Mouse (Mus musculus): ENCODE data around the gene Sez6. TPM values are rescaled to one million over a fixed set of nuclear protein-coding genes. Genes with fewer than 3 reads are reported as not detected.

Gene Sez6
- polyA plus RNA-seq, 2 experiments, result 0.03 TPM; not detected in 1

- Histone ChIP-seq H3K36me3 (replicated peaks; ENCODE audit: control insufficient read depth, insufficient read depth, low read depth) (no peaks in the 10 kb centered on the region), H3K4me2 (ENCODE audit: low read depth) (peak overlapping the region; percentile 55), H3K27me3 (ENCODE audit: control insufficient read depth, insufficient read depth, low read length) (peaks cover 67% of the 10 kb centered on the region), H3K9ac (replicated peaks) (no peak overlapping the region), H3K4me3 (ENCODE audit: insufficient read depth in 1 of 2, low read depth in 2 of 2, low read length in 2 of 2) (peak overlapping the region in 1 of 2 experiments; percentile 38; a peak in 2 of 4 replicates), H3K4me1 (replicated peaks; ENCODE audit: control insufficient read depth in 2 of 2, insufficient read depth in 2 of 2, low read length in 1 of 2) (no peaks in the 10 kb centered on the region), H3K27ac (no peak overlapping the region), H3K9me3 (ENCODE audit: control insufficient read depth, low read length) (no peaks in the 10 kb centered on the region)
- TF ChIP-seq EP300 (IDR thresholded peaks at IDR 0.05; ENCODE audit: low read depth) (no peak), CTCF (IDR thresholded peaks at IDR 0.05; ENCODE audit: low read depth) (no peak)
- no peak for ATAC-seq (ENCODE audit: insufficient read depth)
- DNase-seq (ENCODE audit: low read depth in 3 of 3, low spot score in 3 of 3), result no peak
- 3% methylated on average over 41 of the region's 41 CpGs for WGBS (ENCODE audit: insufficient replicate concordance)
These were observed 1.2 kb downstream of the Sez6 start for GRCm38 (mm10) chr11:77931541-77932433.

GRCm38 (mm10) chr11:77932576-77932975 is 2.0 kb downstream of the Sez6 start:
- no peaks in the 10 kb centered on the region for H3K9me3 ChIP-seq (ENCODE audit: control insufficient read depth, low read length)
- no peak for ATAC-seq (ENCODE audit: insufficient read depth)
- H3K27me3 ChIP-seq (ENCODE audit: control insufficient read depth, insufficient read depth, low read length), result peaks cover 70% of the 10 kb centered on the region
- no peak overlapping the region for H3K4me2 ChIP-seq (ENCODE audit: low read depth)
- H3K4me3 ChIP-seq (ENCODE audit: insufficient read depth in 1 of 2, low read depth in 2 of 2, low read length in 2 of 2), result no peak overlapping the region
- DNase-seq (ENCODE audit: low read depth in 3 of 3, low spot score in 3 of 3), result no peak
- no peak overlapping the region for H3K9ac ChIP-seq (replicated peaks)
- no peak overlapping the region for H3K27ac ChIP-seq
- H3K4me1 ChIP-seq (replicated peaks; ENCODE audit: control insufficient read depth in 2 of 2, insufficient read depth in 2 of 2, low read length in 1 of 2), result no peaks in the 10 kb centered on the region
- WGBS (ENCODE audit: insufficient replicate concordance), result 24% methylated on average over 5 of the region's 5 CpGs
- no peaks in the 10 kb centered on the region for H3K36me3 ChIP-seq (replicated peaks; ENCODE audit: control insufficient read depth, insufficient read depth, low read depth)
- TF ChIP-seq CTCF (IDR thresholded peaks at IDR 0.05; ENCODE audit: low read depth) (no peak), EP300 (IDR thresholded peaks at IDR 0.05; ENCODE audit: low read depth) (no peak)

DNA sequence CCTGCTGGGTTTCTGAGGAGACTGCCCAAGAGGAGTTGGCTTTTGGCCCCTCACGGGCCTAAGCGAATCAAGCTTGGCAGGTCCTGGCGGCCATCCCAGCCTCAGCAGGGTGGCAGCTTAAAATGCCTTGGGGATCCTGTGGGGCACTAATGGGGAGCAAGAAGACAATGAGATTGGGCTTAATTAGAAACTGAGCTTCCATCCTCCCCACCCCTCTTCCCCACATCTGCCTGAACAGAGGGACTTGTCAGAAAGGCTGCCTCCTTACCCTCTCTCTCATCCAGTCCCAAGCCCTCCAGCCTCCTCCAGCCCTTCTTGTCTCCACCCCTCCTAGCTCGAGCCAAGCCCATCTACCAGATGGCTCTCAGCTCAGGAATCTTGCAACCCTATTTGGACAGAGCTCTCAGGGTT is 3.5 kb downstream of the Sez6 start:
- no peak overlapping the region for H3K9ac ChIP-seq (replicated peaks)
- TF ChIP-seq EP300 (IDR thresholded peaks at IDR 0.05; ENCODE audit: low read depth), result no peak
- TF ChIP-seq CTCF (IDR thresholded peaks at IDR 0.05; ENCODE audit: low read depth), result no peak
- H3K27me3 ChIP-seq (ENCODE audit: control insufficient read depth, insufficient read depth, low read length), result peaks cover 69% of the 10 kb centered on the region
- no peaks in the 10 kb centered on the region for H3K4me1 ChIP-seq (replicated peaks; ENCODE audit: control insufficient read depth in 2 of 2, insufficient read depth in 2 of 2, low read length in 1 of 2)
- 3% methylated on average over 4 of the region's 4 CpGs for WGBS (ENCODE audit: insufficient replicate concordance)
- H3K36me3 ChIP-seq (replicated peaks; ENCODE audit: control insufficient read depth, insufficient read depth, low read depth), result no peaks in the 10 kb centered on the region
- ATAC-seq (ENCODE audit: insufficient read depth), result no peak
- no peak for DNase-seq (ENCODE audit: low read depth in 3 of 3, low spot score in 3 of 3)
- H3K27ac ChIP-seq, result no peak overlapping the region
- no peak overlapping the region for H3K4me3 ChIP-seq (ENCODE audit: insufficient read depth in 1 of 2, low read depth in 2 of 2, low read length in 2 of 2)
- H3K9me3 ChIP-seq (ENCODE audit: control insufficient read depth, low read length), result no peaks in the 10 kb centered on the region
- H3K4me2 ChIP-seq (ENCODE audit: low read depth), result no peak overlapping the region

GRCm38 (mm10) chr11:77934568-77935311 is 4.1 kb downstream of the Sez6 start:
- WGBS (ENCODE audit: insufficient replicate concordance), result 51% methylated on average over 5 of the region's 5 CpGs
- Histone ChIP-seq H3K9ac (replicated peaks) (no peak overlapping the region), H3K36me3 (replicated peaks; ENCODE audit: control insufficient read depth, insufficient read depth, low read depth) (no peaks in the 10 kb centered on the region), H3K4me1 (replicated peaks; ENCODE audit: control insufficient read depth in 2 of 2, insufficient read depth in 2 of 2, low read length in 1 of 2) (no peaks in the 10 kb centered on the region), H3K9me3 (ENCODE audit: control insufficient read depth, low read length) (no peaks in the 10 kb centered on the region), H3K4me3 (ENCODE audit: insufficient read depth in 1 of 2, low read depth in 2 of 2, low read length in 2 of 2) (no peak overlapping the region), H3K27me3 (ENCODE audit: control insufficient read depth, insufficient read depth, low read length) (peaks cover 62% of the 10 kb centered on the region), H3K4me2 (ENCODE audit: low read depth) (no peak overlapping the region), H3K27ac (no peak overlapping the region)
- TF ChIP-seq EP300 (IDR thresholded peaks at IDR 0.05; ENCODE audit: low read depth), result no peak
- no peak for TF ChIP-seq CTCF (IDR thresholded peaks at IDR 0.05; ENCODE audit: low read depth)
- ATAC-seq (ENCODE audit: insufficient read depth), result no peak
- no peak for DNase-seq (ENCODE audit: low read depth in 3 of 3, low spot score in 3 of 3)

DNA sequence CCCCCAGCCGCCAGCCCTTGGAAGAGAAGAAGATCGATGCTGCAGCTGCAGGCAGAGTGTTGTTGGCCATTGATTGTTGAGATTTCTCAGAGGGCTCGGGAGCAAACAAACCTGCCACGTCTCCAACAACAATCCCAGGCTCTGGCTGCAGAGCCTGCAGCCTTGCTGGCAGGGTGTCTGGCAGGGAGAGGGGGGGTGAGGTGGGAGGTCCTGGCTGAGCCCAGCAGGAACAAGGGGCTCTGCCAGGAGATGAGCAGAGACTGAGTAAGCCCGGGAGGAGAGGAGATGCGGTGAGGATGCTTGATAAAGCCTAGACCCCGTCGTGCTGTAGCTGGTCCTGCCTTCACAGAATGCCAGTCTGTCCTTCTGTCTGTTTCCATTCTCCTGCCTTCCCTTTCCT is 6.2 kb downstream of the Sez6 start:
- no peak overlapping the region for H3K4me2 ChIP-seq (ENCODE audit: low read depth)
- no peaks in the 10 kb centered on the region for H3K36me3 ChIP-seq (replicated peaks; ENCODE audit: control insufficient read depth, insufficient read depth, low read depth)
- DNase-seq (ENCODE audit: low read depth in 3 of 3, low spot score in 3 of 3) (no peak), ATAC-seq (ENCODE audit: insufficient read depth) (no peak)
- no peak for TF ChIP-seq EP300 (IDR thresholded peaks at IDR 0.05; ENCODE audit: low read depth)
- no peak for TF ChIP-seq CTCF (IDR thresholded peaks at IDR 0.05; ENCODE audit: low read depth)
- no peak overlapping the region for H3K27ac ChIP-seq
- no peaks in the 10 kb centered on the region for H3K9me3 ChIP-seq (ENCODE audit: control insufficient read depth, low read length)
- H3K4me3 ChIP-seq (ENCODE audit: insufficient read depth in 1 of 2, low read depth in 2 of 2, low read length in 2 of 2), result no peak overlapping the region
- H3K4me1 ChIP-seq (replicated peaks; ENCODE audit: control insufficient read depth in 2 of 2, insufficient read depth in 2 of 2, low read length in 1 of 2), result no peaks in the 10 kb centered on the region
- H3K9ac ChIP-seq (replicated peaks), result no peak overlapping the region
- peaks cover 41% of the 10 kb centered on the region for H3K27me3 ChIP-seq (ENCODE audit: control insufficient read depth, insufficient read depth, low read length)
- WGBS (ENCODE audit: insufficient replicate concordance), result 8% methylated on average over 8 of the region's 8 CpGs
